Mouse (Mus musculus) adrenal gland, adult 2 months (tissue): ENCODE data around the gene Nedd4. TPM values are rescaled to one million over a fixed set of nuclear protein-coding genes. Genes with fewer than 3 reads are reported as not detected.

Experiments
- DNase-seq: peaks from one replicate; pipeline ENCODE4 v3.0.0; 2021
- polyA plus RNA-seq: library from polyadenylated mRNA; depleted of rRNA; stranded (reverse); fragments of >200 nt; gene quantifications from 2 replicates; pipeline ENCODE4 v1.2.3, GENCODE M21; 2012; rRNA removed
- total RNA-seq, 2 experiments: library from RNA; stranded (reverse); gene quantifications; 2 replicates each; pipeline ENCODE4 v1.2.3; 2021

The Nedd4 gene
- total and polyA plus RNA-seq, 3 experiments = 169 to 436 (median 393) TPM

DNA sequence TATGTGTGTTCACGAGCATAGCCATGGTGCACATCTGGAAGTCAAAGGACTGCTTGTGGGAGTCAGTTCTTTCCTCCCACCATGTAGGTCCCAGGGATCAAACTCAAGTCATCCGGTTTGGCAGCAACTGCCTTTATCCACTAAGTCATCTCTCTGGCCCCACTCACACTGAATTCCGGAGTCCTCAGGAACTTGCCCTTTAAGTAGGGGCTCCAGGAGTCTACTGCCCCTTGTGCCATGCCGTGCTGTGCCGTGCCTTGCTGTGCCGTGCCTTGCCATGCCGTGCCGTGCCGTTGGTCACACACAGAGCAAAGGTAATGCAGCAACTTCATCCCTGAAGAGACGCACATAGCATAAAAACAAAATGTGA lies 129.1 kb downstream of the Nedd4 start:
- peak; percentile 26 for DNase-seq

DNA sequence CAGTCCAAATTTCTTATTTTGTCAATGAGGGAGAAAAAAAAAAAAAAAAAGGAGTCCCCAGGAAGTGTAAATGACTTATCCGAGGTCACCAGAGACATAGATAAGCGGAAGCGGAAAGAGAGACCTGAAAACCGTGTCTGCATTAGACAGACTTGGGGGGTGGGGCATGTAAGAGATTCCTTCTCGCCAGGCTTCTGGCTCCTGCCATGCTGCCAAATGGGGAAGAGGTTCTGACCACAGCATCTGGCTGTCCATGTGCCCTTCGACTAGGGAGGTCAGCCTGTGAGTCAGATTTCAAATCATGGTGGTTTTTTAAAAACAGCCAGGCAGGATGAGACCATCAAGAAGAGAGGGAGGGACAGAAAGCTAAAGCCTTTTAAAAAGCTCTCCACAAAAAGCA lies 129.5 kb downstream of the Nedd4 start:
- peak; percentile 81 for DNase-seq

DNA sequence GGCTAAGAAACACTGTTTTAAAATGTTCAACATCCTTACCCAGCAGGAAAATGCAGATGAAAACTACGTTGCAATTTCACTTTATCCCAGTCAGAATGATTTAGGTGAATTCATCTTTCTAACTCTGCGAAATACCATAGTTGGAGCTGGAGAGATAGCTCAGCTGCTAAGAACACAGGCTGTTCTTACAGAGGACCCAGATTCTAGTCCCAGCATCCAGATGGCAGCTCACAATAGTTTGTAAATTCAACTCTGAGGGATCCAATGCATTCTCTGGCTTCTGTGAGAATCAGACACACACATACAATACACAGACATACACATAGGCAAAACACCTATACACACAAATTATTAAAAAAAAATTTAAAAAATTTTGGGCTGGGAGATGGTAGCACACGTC lies 133.1 kb downstream of the Nedd4 start:
- DNase-seq = no peak

DNA sequence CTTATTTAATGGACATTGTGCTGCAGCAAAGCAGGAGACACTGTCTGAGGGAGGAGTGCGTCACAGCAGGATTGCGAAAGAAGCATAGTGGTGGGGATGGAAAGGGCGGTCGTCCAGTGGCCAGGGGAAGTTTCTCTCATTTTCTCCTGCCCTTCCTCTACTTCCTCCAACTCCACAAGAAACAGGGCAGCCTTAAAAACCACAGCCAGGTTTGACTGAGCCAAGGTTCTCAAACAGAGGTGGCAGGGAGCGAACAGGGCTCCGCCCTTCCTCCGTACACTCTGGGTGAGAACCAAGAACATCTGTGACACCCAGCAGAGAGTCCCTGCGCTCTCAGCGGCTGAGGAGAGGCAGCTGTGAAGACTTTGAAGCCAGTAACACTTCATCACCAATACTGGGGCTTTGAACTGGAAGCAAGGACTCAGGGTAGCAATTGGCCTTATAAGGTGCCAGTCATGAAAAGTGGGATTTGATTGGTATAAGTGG lies 135.0 kb downstream of the Nedd4 start:
- peak; percentile 20 for DNase-seq

Other genes starting within 250 kb of the Nedd4 start
- 1 to 10 TPM; 2.2 to 4.0 TPM for gene Mns1, start 224.3 kb upstream of the Nedd4 start, total RNA-seq
- gene Mns1, start 224.3 kb upstream of the Nedd4 start, polyA plus RNA-seq = 0.19 and 0.22 TPM in 2 replicates
- gene Tex9, start 170.1 kb upstream of the Nedd4 start, total RNA-seq = 1 to 10 TPM; 2.9 to 7.6 TPM
- gene Tex9, start 170.1 kb upstream of the Nedd4 start, polyA plus RNA-seq = 1.1 and 1.4 TPM in 2 replicates
- 10 to 100 TPM; 18.9 to 20.4 TPM for gene Rfx7, start 130.1 kb upstream of the Nedd4 start, total RNA-seq
- 2.5 and 2.9 TPM in 2 replicates for gene Rfx7, start 130.1 kb upstream of the Nedd4 start, polyA plus RNA-seq
- gene Prtg, start 144.5 kb downstream of the Nedd4 start, total RNA-seq = under 1 TPM; 0.17 to 0.21 TPM
- 0.04 and 0.07 TPM in 2 replicates for gene Prtg, start 144.5 kb downstream of the Nedd4 start, polyA plus RNA-seq